Mouse (Mus musculus) forebrain, embryonic 16.5 days (tissue): ENCODE data around the gene 1700088E04Rik. TPM values are rescaled to one million over a fixed set of nuclear protein-coding genes. Genes with fewer than 3 reads are reported as not detected.

Source experiments
- ATAC-seq: fragments of 200-750 bp; cut with Nextera tagmentation; 2 replicates; pipeline ENCODE4 v1.8.0; 2017; ENCODE audit warnings: mild to moderate bottlenecking, moderate library complexity
- H3K27ac ChIP-seq: fragments of 300-500 bp; sonication (generic); 2 replicates; pipeline ENCODE4 v1.5.1; 2014; ENCODE audit warnings: low read length, control low read depth
- H3K27me3 ChIP-seq: fragments of 300-500 bp; sonication (generic); replicated peaks from 2 replicates; pipeline ENCODE4 v1.6.1; 2014; ENCODE audit warnings: low read length; ENCODE audit not compliant: control insufficient read depth, insufficient read depth
- H3K36me3 ChIP-seq: fragments of 300-500 bp; sonication (generic); 2 replicates; pipeline ENCODE4 v1.6.1; 2014; ENCODE audit not compliant: control insufficient read depth, insufficient read depth
- H3K4me1 ChIP-seq: fragments of 300-500 bp; sonication (generic); replicated peaks from 2 replicates; pipeline ENCODE4 v1.6.1; 2014; ENCODE audit warnings: low read length; ENCODE audit not compliant: control insufficient read depth, insufficient read depth
- H3K4me2 ChIP-seq: fragments of 300-500 bp; sonication (generic); 2 replicates; pipeline ENCODE4 v1.6.1; 2014; ENCODE audit warnings: mild to moderate bottlenecking, low read length, control low read depth
- H3K4me3 ChIP-seq: fragments of 300-500 bp; sonication (generic); replicated peaks from 2 replicates; pipeline ENCODE4 v1.5.1; 2014; ENCODE audit warnings: mild to moderate bottlenecking, low read length, control low read depth
- H3K9ac ChIP-seq: fragments of 300-500 bp; sonication (generic); replicated peaks from 2 replicates; pipeline ENCODE4 v1.6.1; 2014; ENCODE audit warnings: low read depth, low read length, control low read depth
- H3K9me3 ChIP-seq: fragments of 300-500 bp; sonication (generic); 2 replicates; pipeline ENCODE4 v1.6.1; 2016; ENCODE audit warnings: low read length; ENCODE audit not compliant: control insufficient read depth
- WGBS: fragments of 180-500 bp; shearing (Covaris S2); extraction: QIAGEN DNeasy Blood & Tissue Kit; methylation state at CpG from one replicate; pipeline ENCODE4 v1.1.7; 2014; 5-methylcytosine and 5-hydroxymethylcytosine counted together
- polyA plus RNA-seq: library from polyadenylated mRNA; unstranded; fragments of >200 nt; fragmentation: Nextera tagmentation; extraction: Ambion mirVana; gene quantifications from 2 replicates; pipeline ENCODE4 v1.2.1, GENCODE M21; 2015

Gene 1700088E04Rik
- polyA plus RNA-seq, 1 experiment from 2014 or later: 13.1 TPM

DNA sequence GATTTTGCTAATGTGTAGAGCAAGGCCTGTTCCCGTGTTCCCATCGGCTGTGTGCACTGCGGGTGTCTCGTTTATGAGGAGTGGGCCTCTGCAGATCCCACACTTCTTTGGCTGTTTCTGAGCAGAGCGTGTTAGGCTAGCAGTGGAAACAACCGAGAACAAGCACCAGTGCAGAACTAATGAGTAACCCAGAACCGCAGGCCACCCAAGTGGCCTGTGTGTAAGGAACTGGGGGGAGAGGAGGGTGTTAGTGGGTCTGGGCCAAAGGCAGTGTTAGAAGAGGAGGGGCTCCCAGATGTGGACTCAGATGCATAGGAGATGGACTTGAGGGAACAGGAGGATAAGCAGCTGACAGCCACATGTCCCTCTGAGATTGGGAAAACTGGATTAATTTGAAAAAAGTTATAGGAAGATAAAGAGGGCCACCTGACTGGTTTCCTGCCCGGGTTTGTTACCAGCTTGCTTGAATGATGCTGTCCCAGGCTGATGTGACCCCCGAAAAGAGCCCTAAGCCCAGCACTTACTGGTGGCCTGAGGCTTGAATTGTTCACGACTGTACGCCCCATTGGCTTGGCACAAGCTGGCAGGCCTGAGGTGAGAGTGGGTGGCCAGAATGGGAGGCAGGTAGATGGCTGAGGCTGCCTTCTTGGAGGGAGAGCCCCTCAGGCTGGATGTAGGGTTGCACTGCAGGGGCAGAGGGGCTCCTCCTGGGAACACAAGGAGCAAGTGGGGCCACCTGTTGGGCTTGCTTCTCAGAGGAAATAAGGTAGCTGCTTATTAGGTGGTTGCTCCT lies 5.1 kb downstream of the 1700088E04Rik start:
- 59% methylated on average over 11 of the region's 11 CpGs for WGBS
- 0 out of 2 replicates have a peak, but pooled peaks cover 2% of the 10 kb centered on the region for H3K36me3 ChIP-seq
- H3K27me3 ChIP-seq: no peaks in the 10 kb centered on the region
- H3K4me1 ChIP-seq: peaks cover 8% of the 10 kb centered on the region
- no peak for ATAC-seq
- no peak overlapping the region for H3K27ac ChIP-seq
- no peak overlapping the region for H3K4me3 ChIP-seq
- no peak overlapping the region for H3K4me2 ChIP-seq
- H3K9me3 ChIP-seq: no peaks in the 10 kb centered on the region
- H3K9ac ChIP-seq: no peak overlapping the region

DNA sequence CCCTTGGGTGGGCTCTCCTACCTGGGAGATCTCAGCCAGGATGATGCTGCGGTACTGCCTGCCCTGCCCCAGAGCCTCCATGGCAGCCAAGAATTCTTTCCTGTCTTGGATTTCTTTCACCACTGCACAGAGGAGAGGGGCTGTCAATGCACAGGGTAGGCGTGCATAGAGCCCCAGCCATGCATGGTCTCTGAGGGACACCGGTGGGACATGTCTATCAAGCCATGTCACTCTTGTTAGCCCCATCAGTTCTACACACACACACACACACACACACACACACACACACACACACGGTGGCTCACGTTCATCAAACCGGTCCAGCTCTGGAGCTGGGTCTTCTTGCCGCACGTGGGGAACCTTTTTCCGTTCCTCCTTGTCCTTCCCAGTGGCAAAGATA lies 5.7 kb downstream of the 1700088E04Rik start:
- peaks cover 2% of the 10 kb centered on the region; the same call in 1 of the 2 replicates for H3K36me3 ChIP-seq
- WGBS: 76% methylated on average over 9 of the region's 9 CpGs
- no peak overlapping the region for H3K9ac ChIP-seq
- H3K4me1 ChIP-seq: peaks cover 3% of the 10 kb centered on the region
- no peaks in the 10 kb centered on the region for H3K9me3 ChIP-seq
- H3K4me2 ChIP-seq: no peak overlapping the region
- no peak overlapping the region for H3K27ac ChIP-seq
- no peak overlapping the region for H3K4me3 ChIP-seq
- no peaks in the 10 kb centered on the region for H3K27me3 ChIP-seq
- no peak for ATAC-seq

DNA sequence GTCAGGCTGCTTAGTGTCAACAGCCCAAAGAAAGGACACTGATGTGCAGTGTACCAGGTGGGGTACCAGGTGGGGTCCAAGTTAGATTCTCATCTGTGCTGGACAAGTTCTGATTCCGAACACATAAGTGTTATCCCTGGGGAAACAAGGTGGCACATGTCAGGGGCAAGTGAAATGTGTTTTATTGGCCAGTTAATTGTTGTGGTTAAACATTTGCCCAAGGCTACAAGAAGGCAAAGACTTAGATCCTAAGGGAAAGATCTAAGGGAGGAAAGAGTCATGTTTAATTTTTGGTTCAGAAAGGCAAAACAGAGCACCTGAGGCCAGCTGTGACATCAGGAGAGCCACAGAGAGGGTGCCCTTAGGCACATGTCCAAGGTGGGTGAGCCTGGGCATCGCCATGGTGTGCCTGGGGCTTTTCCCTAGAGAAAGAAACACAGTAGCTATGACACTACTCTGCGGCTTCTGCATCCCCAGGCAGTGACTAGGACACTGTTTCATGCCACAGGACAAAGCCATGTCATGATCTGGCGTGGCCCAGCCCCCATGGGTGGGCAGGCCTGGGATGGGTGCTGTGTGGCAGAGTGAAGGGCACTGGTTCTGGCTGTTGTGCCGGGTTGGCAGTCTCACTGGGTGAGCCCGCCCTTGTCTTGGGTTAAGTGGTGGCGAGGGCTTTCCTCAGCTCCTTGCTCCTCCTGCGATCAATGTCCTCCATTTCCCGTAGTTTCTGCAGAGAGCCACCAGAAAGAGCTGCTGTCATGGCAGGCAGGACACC lies 6.4 kb downstream of the 1700088E04Rik start:
- no peak overlapping the region for H3K27ac ChIP-seq
- peaks cover 7% of the 10 kb centered on the region; the same call in 1 of the 2 replicates for H3K36me3 ChIP-seq
- H3K9me3 ChIP-seq: no peaks in the 10 kb centered on the region
- H3K4me2 ChIP-seq: no peak overlapping the region
- no peak for ATAC-seq
- 84% methylated on average over 9 of the region's 9 CpGs for WGBS
- H3K27me3 ChIP-seq: no peaks in the 10 kb centered on the region
- H3K9ac ChIP-seq: no peak overlapping the region
- H3K4me3 ChIP-seq: no peak overlapping the region
- no peaks in the 10 kb centered on the region for H3K4me1 ChIP-seq

DNA sequence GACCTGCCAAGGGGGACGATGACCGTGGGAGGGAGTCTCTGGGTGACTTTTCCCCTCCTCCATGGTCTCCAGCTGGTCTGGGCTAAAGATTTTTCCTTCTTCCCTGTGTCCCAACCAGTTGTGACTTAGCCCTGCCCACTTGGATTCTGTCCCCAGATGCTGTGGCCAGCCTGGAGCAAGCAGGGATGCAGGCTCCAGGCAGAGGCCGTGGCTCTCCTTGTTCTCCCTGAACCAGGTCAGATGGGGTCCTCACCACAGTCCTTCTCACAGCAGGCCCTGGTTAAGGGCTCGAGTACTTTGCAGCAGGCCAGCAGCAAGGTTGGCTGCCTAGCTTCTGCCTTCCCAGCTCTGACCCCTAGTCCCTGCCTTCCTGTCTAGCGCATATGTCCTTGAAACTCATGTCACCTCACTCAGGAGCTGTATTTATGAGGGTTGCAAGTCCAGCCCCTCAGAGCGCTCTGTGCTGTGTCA lies 7.8 kb downstream of the 1700088E04Rik start:
- H3K4me3 ChIP-seq: no peak overlapping the region
- H3K27me3 ChIP-seq: no peaks in the 10 kb centered on the region
- H3K4me2 ChIP-seq: no peak overlapping the region
- no peaks in the 10 kb centered on the region for H3K4me1 ChIP-seq
- no peak overlapping the region for H3K27ac ChIP-seq
- peaks cover 7% of the 10 kb centered on the region for H3K36me3 ChIP-seq
- H3K9me3 ChIP-seq: no peaks in the 10 kb centered on the region
- 87% methylated on average over 5 of the region's 6 CpGs for WGBS
- ATAC-seq: no peak
- H3K9ac ChIP-seq: no peak overlapping the region

DNA sequence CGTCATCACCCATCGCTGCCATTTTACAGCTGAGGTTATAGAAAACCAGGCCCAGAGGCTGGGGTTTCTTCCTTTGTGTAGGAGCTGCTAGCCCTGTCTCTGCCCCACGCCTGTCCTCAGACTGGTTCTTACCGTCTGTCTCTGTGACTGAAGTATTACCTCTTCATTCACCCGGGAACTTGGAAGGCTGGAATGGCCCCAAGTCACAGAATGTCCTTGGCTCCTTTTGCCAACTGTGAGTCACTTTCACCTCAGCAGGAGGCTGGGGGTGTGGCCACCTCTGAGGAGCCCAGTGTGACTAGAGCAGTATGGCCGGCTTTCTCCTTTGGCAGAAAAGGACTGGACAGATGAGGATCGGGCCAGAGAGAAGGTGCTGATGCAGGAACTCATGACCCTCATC lies 9.6 kb downstream of the 1700088E04Rik start:
- H3K4me3 ChIP-seq: no peak overlapping the region
- WGBS: 70% methylated on average over 7 of the region's 7 CpGs
- H3K9me3 ChIP-seq: no peaks in the 10 kb centered on the region
- no peak overlapping the region for H3K4me2 ChIP-seq
- ATAC-seq: no peak
- H3K4me1 ChIP-seq: no peaks in the 10 kb centered on the region
- no peak overlapping the region for H3K27ac ChIP-seq
- H3K27me3 ChIP-seq: no peaks in the 10 kb centered on the region
- H3K9ac ChIP-seq: no peak overlapping the region
- peaks cover 18% of the 10 kb centered on the region for H3K36me3 ChIP-seq

DNA sequence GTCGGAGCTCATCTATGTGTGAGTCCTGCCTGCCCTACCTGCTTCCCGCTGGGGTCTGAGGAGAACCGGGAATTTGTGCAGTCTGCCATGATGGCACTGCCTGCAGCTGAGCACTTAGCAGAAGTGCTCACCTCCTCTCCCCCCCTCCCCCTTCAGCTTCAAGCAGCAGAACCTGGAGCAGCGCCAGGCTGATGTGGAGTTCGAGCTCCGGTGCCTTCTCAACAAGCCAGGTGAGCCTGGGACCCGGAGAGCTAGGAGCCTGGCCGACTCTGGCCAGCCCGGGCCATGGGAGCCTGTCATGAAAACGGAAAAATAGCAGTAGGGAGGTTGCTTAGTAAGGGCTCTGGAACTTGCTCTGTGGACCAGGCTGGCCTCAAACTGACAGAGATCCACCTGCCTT lies 10.3 kb downstream of the 1700088E04Rik start:
- no peaks in the 10 kb centered on the region for H3K9me3 ChIP-seq
- H3K27me3 ChIP-seq: no peaks in the 10 kb centered on the region
- WGBS: 75% methylated on average over 10 of the region's 10 CpGs
- H3K36me3 ChIP-seq: peaks cover 18% of the 10 kb centered on the region
- no peak overlapping the region for H3K9ac ChIP-seq
- no peak overlapping the region for H3K4me2 ChIP-seq
- H3K27ac ChIP-seq: no peak overlapping the region
- no peak for ATAC-seq
- H3K4me1 ChIP-seq: no peaks in the 10 kb centered on the region
- no peak overlapping the region for H3K4me3 ChIP-seq

DNA sequence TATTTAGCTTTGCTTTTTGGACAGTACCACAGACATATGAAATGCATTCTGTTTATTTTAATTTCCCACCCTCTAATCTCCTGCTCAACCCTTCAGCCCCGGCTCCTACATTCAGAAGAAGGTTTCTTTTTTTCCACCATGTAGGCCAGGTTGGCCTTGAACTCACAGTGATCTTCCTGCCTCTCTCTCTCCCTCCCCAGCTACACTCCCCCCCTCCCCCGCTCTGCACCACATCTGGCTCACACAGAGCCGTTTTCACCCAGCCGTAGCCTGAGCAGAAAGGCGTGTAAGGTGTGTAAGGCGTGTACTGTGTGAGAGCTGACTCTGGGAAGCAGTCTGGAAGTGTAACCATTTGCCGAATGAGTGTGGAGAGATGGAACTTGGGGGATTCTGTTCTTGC lies 11.7 kb downstream of the 1700088E04Rik start:
- H3K4me3 ChIP-seq: no peak overlapping the region
- WGBS: 82% methylated on average over 7 of the region's 7 CpGs
- H3K9ac ChIP-seq: no peak overlapping the region
- H3K4me2 ChIP-seq: no peak overlapping the region
- no peaks in the 10 kb centered on the region for H3K27me3 ChIP-seq
- H3K36me3 ChIP-seq: peaks cover 18% of the 10 kb centered on the region
- H3K4me1 ChIP-seq: no peaks in the 10 kb centered on the region
- no peaks in the 10 kb centered on the region for H3K9me3 ChIP-seq
- no peak overlapping the region for H3K27ac ChIP-seq
- no peak for ATAC-seq

DNA sequence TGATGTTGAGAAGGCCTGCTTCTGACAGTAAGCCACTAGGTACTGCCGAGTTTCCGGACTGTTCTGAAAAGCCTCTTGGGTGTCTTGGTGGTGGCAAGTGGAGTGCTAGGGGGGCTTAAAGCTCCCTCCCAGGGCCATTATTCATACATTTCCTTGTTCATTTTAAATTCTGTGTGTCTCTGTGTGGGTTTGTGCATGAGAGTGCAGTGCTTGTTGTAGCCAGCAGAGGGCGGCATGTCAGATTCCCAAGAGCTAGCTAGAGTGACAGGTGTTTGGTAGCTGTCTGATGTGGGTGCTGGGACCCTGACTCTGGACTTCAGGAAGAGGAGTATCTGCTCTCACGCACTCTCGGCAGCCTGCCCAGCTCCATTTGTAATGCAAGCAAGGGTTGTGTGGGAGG lies 12.8 kb downstream of the 1700088E04Rik start:
- H3K4me3 ChIP-seq: no peak overlapping the region
- peaks cover 18% of the 10 kb centered on the region for H3K36me3 ChIP-seq
- H3K9ac ChIP-seq: no peak overlapping the region
- no peaks in the 10 kb centered on the region for H3K9me3 ChIP-seq
- no peak overlapping the region for H3K4me2 ChIP-seq
- no peak for ATAC-seq
- H3K27me3 ChIP-seq: no peaks in the 10 kb centered on the region
- no peaks in the 10 kb centered on the region for H3K4me1 ChIP-seq
- no peak overlapping the region for H3K27ac ChIP-seq
- WGBS: 97% methylated on average over 5 of the region's 5 CpGs

DNA sequence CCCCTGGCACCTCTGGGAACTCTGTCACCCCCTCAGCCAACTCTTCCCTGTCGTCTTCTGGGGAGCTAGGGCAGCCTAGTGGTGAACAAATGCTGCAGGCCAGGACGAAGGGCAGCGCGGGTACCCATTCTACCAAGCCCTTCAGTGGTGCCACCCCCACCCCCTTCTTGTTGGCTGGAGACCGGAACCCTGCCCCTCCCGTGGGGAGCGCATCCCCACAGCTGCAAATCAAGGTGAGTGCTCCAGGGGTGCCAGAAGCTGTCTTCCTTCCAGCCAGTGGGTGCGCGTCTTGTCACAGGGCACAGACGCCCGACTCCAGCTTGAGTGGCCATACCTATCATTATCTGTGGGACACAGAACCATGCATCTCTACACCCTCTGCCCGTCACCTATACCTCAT lies 14.0 kb downstream of the 1700088E04Rik start:
- Histone ChIP-seq H3K4me2 (no peak overlapping the region), H3K4me1 (no peaks in the 10 kb centered on the region), H3K27me3 (no peaks in the 10 kb centered on the region), H3K27ac (no peak overlapping the region), H3K36me3 (peaks cover 18% of the 10 kb centered on the region), H3K9me3 (no peaks in the 10 kb centered on the region), H3K4me3 (no peak overlapping the region), H3K9ac (no peak overlapping the region)
- ATAC-seq: no peak
- 94% methylated on average over 12 of the region's 12 CpGs for WGBS
